Mouse (Mus musculus) embryonic stem cell, embryonic (primary cell): Measurements from ENCODE around the gene Gng3.

Experiments used
- CTCF ChIA-PET, 4 experiments: fragments of 300-600 bp in 2 of 4; fragments of 350-600 bp in 2 of 4; sonication (Branson Sonifier 250); formaldehyde crosslinking; loops; one replicate each; lab custom pipeline; 2022; ENCODE audit warnings: inconsistent platforms in 2 of 4; lab: Charles Lee
- POLR2A ChIA-PET, 4 experiments: fragments of 300-600 bp in 2 of 4; fragments of 350-600 bp in 2 of 4; sonication (Branson Sonifier 250); formaldehyde crosslinking; loops; one replicate each; lab custom pipeline; 2022; ENCODE audit warnings: antibody characterized with exemption in 4 of 4, inconsistent platforms in 1 of 4; lab: Charles Lee

Gene Gng3

GRCm38 (mm10) chr19:8839103-8839907 lies at the start of gene Gng3:
Gene Gng3 (minus strand): TSS chr19:8839194.
- CTCF ChIA-PET = interaction anchor here in 3 of 4 experiments (0.7 to 1.7 kb wide), 12 partner anchors 11 to 272 kb away, joined by 3 to 8 read pairs (median 4); partner anchors contain the start of genes Lrrn4cl (in 1 of the 3) and Tut1 (in 1 of the 3)
- POLR2A ChIA-PET = interaction anchor here (0.6 to 3.6 kb wide), 145 partner anchors 9 to 1423 kb away, joined by 3 to 75 read pairs (median 5); partner anchors contain the start of genes AC129217.1 (in 4 of the 4), Eef1g (in 4 of the 4), Lrrn4cl (in 4 of the 4) and B3gat3 (in 3 of the 4)

GRCm38 (mm10) chr19:8887585-8888463 lies 48.8 kb upstream of the Gng3 start:
- POLR2A ChIA-PET = interaction anchor here (0.6 to 27.2 kb wide), 220 partner anchors 2 to 1623 kb away, joined by 3 to 851 read pairs (median 6); partner anchors contain the start of genes Eef1g (in 4 of the 4), Ganab (in 4 of the 4), Gng3 (in 4 of the 4) and Tut1 (in 4 of the 4)
- CTCF ChIA-PET = interaction anchor here in 1 of 4 experiments (1.2 kb wide), 1 partner anchor 195 kb away, joined by 5 read pairs; no protein-coding TSS in a partner anchor

- POLR2A ChIA-PET = interaction anchor here (0.6 to 27.2 kb wide), 128 partner anchors 3 to 1616 kb away, joined by 3 to 851 read pairs (median 11); partner anchors contain the start of genes Eef1g (in 4 of the 4), Ganab (in 4 of the 4), Tut1 (in 4 of the 4) and Ubxn1 (in 4 of the 4)
- CTCF ChIA-PET = interaction anchor here in 1 of 4 experiments (0.6 kb wide), 1 partner anchor 93 kb away, joined by 3 read pairs; no protein-coding TSS in a partner anchor
These were observed 48.1 kb upstream of the Gng3 start for GRCm38 (mm10) chr19:8886916-8887584.

GRCm38 (mm10) chr19:8883616-8884015 lies 44.6 kb upstream of the Gng3 start, which contains the start of the genes Lbhd1 and Gm49403:
Gene Lbhd1 (plus strand): TSS chr19:8883732.
Gene Gm49403 (plus strand): TSS chr19:8883930.
- CTCF ChIA-PET = no interaction called here
- POLR2A ChIA-PET = interaction anchor here in 3 of 4 experiments (0.7 to 27.2 kb wide), 23 partner anchors 4 to 168 kb away, joined by 3 to 851 read pairs (median 8); partner anchors contain the start of genes Ubxn1 (in 3 of the 3), 1810009A15Rik (in 2 of the 3), Eef1g (in 2 of the 3) and Ganab (in 2 of the 3)

- ChIA-PET CTCF (interaction anchor here in 1 of 4 experiments (0.7 to 1.5 kb wide), 3 partner anchors 8 to 22 kb away, joined by 3 to 4 read pairs (median 4); no protein-coding TSS in a partner anchor), POLR2A (interaction anchor here (0.5 to 27.2 kb wide), 94 partner anchors 2 to 1705 kb away, joined by 3 to 851 read pairs (median 4); partner anchors contain the start of genes Ubxn1 (in 4 of the 4), 1810009A15Rik (in 3 of the 4), B3gat3 (in 3 of the 4) and Eef1g (in 3 of the 4))
These were observed 42.0 kb upstream of the Gng3 start for GRCm38 (mm10) chr19:8881034-8881392.

- ChIA-PET CTCF (interaction anchor here in 1 of 4 experiments (0.7 to 1.5 kb wide), 3 partner anchors 8 to 22 kb away, joined by 3 to 4 read pairs (median 4); no protein-coding TSS in a partner anchor), POLR2A (interaction anchor here (0.5 to 27.2 kb wide), 94 partner anchors 1 to 238 kb away, joined by 3 to 851 read pairs (median 4); partner anchors contain the start of genes Ubxn1 (in 4 of the 4), 1810009A15Rik (in 3 of the 4), B3gat3 (in 3 of the 4) and Eef1g (in 3 of the 4))
These were observed 41.5 kb upstream of the Gng3 start, which contains the start of gene Uqcc3 for GRCm38 (mm10) chr19:8880311-8881033. Gene Uqcc3 (minus strand): TSS chr19:8880923.

- POLR2A ChIA-PET = interaction anchor here in 3 of 4 experiments (0.9 to 27.2 kb wide), 23 partner anchors 9 to 162 kb away, joined by 3 to 851 read pairs (median 4); partner anchors contain the start of genes 1810009A15Rik (in 3 of the 3), Gm49416 (in 3 of the 3), Eef1g (in 2 of the 3) and Ganab (in 2 of the 3)
- CTCF ChIA-PET = interaction anchor here in 2 of 4 experiments (0.6 to 1.1 kb wide), 3 partner anchors 11 to 100 kb away, joined by 3 to 5 read pairs (median 3); partner anchors contain the start of gene Tmem179b (in 1 of the 2)
These were observed 36.0 kb upstream of the Gng3 start for GRCm38 (mm10) chr19:8875031-8875430.

- ChIA-PET CTCF (interaction anchor here in 2 of 4 experiments (0.6 to 0.7 kb wide), 3 partner anchors 8 to 1500 kb away, joined by 3 to 4 read pairs (median 3); partner anchors contain the start of gene Uqcc3 (in 1 of the 2)), POLR2A (interaction anchor here (0.6 to 27.2 kb wide), 43 partner anchors 9 to 1406 kb away, joined by 3 to 851 read pairs (median 4); partner anchors contain the start of genes 1810009A15Rik (in 4 of the 4), Gm49416 (in 4 of the 4), Uqcc3 (in 3 of the 4) and Ganab (in 2 of the 4))
These were observed 33.4 kb upstream of the Gng3 start for GRCm38 (mm10) chr19:8872266-8872840.

- CTCF ChIA-PET = interaction anchor here (0.6 to 1.0 kb wide), 7 partner anchors 14 to 158 kb away, joined by 3 to 9 read pairs (median 4); no protein-coding TSS in a partner anchor
- POLR2A ChIA-PET = interaction anchor here (0.5 to 27.2 kb wide), 101 partner anchors 9 to 1110 kb away, joined by 3 to 851 read pairs (median 4); partner anchors contain the start of genes Uqcc3 (in 4 of the 4), 1810009A15Rik (in 3 of the 4), Eef1g (in 3 of the 4) and Gm49403 (in 3 of the 4)
These were observed 32.5 kb upstream of the Gng3 start, which contains the start of gene Ubxn1 for GRCm38 (mm10) chr19:8871267-8872186. Gene Ubxn1 (plus strand): TSS chr19:8871496.

- CTCF ChIA-PET = interaction anchor here (0.6 to 1.0 kb wide), 8 partner anchors 8 to 153 kb away, joined by 3 to 9 read pairs (median 4); no protein-coding TSS in a partner anchor
- POLR2A ChIA-PET = interaction anchor here (0.5 to 27.2 kb wide), 90 partner anchors 10 to 1111 kb away, joined by 3 to 851 read pairs (median 4); partner anchors contain the start of genes Uqcc3 (in 4 of the 4), 1810009A15Rik (in 3 of the 4), Eef1g (in 3 of the 4) and Gm49403 (in 3 of the 4)
These were observed 31.8 kb upstream of the Gng3 start for GRCm38 (mm10) chr19:8870838-8871237.

GRCm38 (mm10) chr19:8870381-8870780 lies 31.4 kb upstream of the Gng3 start:
- POLR2A ChIA-PET = interaction anchor here (0.6 to 27.2 kb wide), 31 partner anchors 11 to 1057 kb away, joined by 3 to 851 read pairs (median 4); partner anchors contain the start of genes Uqcc3 (in 3 of the 4), 1810009A15Rik (in 2 of the 4), Ganab (in 2 of the 4) and Gm49403 (in 2 of the 4)

GRCm38 (mm10) chr19:8864265-8864664 lies 25.3 kb upstream of the Gng3 start:
- ChIA-PET CTCF (interaction anchor here in 1 of 4 experiments (0.9 kb wide), 1 partner anchor 242 kb away, joined by 3 read pairs; no protein-coding TSS in a partner anchor), POLR2A (interaction anchor here in 1 of 4 experiments (1.0 kb wide), 1 partner anchor 14 kb away, joined by 3 read pairs; no protein-coding TSS in a partner anchor)

More at GRCm38 (mm10) chr19:8870381-8870780, 31.4 kb upstream of the Gng3 start:
- CTCF ChIA-PET = interaction anchor here in 1 of 4 experiments (0.7 to 0.8 kb wide), 2 partner anchors 8 to 38 kb away, joined by 3 to 9 read pairs; no protein-coding TSS in a partner anchor

- POLR2A ChIA-PET = interaction anchor here in 3 of 4 experiments (0.6 to 4.3 kb wide), 21 partner anchors 10 to 610 kb away, joined by 3 to 43 read pairs (median 3); partner anchors contain the start of genes 1810009A15Rik (in 3 of the 3), Gm49416 (in 3 of the 3), Ubxn1 (in 2 of the 3) and Ganab (in 1 of the 3)
- CTCF ChIA-PET = interaction anchor here (0.6 to 2.6 kb wide), 12 partner anchors 10 to 251 kb away, joined by 3 to 14 read pairs (median 6); partner anchors contain the start of genes Uqcc3 (in 1 of the 4) and Zbtb3 (in 1 of the 4)
These were observed 20.0 kb upstream of the Gng3 start for GRCm38 (mm10) chr19:8859018-8859417.
